Mouse (Mus musculus): ENCODE data around the gene Cpxm2.

The Cpxm2 gene

GRCm38 (mm10) chr7:132145227-132145800, 9.2 kb downstream of the Cpxm2 start:
- DNase-seq (ENCODE audit: low read depth, low spot score): no peak

GRCm38 (mm10) chr7:132128687-132129086, 25.9 kb downstream of the Cpxm2 start:
- no peak for DNase-seq (ENCODE audit: low read depth, low spot score)

- no peak for DNase-seq (ENCODE audit: low read depth, low spot score)
These were observed 29.6 kb downstream of the Cpxm2 start for GRCm38 (mm10) chr7:132124948-132125347.

- DNase-seq (ENCODE audit: low read depth, low spot score): no peak
These were observed 31.3 kb downstream of the Cpxm2 start for GRCm38 (mm10) chr7:132123211-132123610.

GRCm38 (mm10) chr7:132119817-132120216, 34.7 kb downstream of the Cpxm2 start:
- DNase-seq (ENCODE audit: low read depth, low spot score): no peak

- no peak for DNase-seq (ENCODE audit: low read depth, low spot score)
These were observed 42.8 kb downstream of the Cpxm2 start for GRCm38 (mm10) chr7:132111770-132112169.

GRCm38 (mm10) chr7:132110308-132110707, 44.2 kb downstream of the Cpxm2 start:
- no peak for DNase-seq (ENCODE audit: low read depth, low spot score)

- DNase-seq (ENCODE audit: low read depth, low spot score): no peak
These were observed 47.6 kb downstream of the Cpxm2 start for GRCm38 (mm10) chr7:132106891-132107290.

- DNase-seq (ENCODE audit: low read depth, low spot score): no peak
These were observed 49.2 kb downstream of the Cpxm2 start for GRCm38 (mm10) chr7:132105326-132105725.

GRCm38 (mm10) chr7:132098441-132098840, 56.1 kb downstream of the Cpxm2 start:
- no peak for DNase-seq (ENCODE audit: low read depth, low spot score)

- DNase-seq (ENCODE audit: low read depth, low spot score): no peak
These were observed 59.9 kb downstream of the Cpxm2 start for GRCm38 (mm10) chr7:132094666-132095065.

- DNase-seq (ENCODE audit: low read depth, low spot score): no peak
These were observed 63.0 kb downstream of the Cpxm2 start for GRCm38 (mm10) chr7:132091551-132091950.

GRCm38 (mm10) chr7:132088606-132089005, 65.9 kb downstream of the Cpxm2 start:
- no peak for DNase-seq (ENCODE audit: low read depth, low spot score)

- no peak for DNase-seq (ENCODE audit: low read depth, low spot score)
These were observed 66.4 kb downstream of the Cpxm2 start for GRCm38 (mm10) chr7:132088181-132088580.

GRCm38 (mm10) chr7:132075825-132076224, 78.7 kb downstream of the Cpxm2 start:
- no peak for DNase-seq (ENCODE audit: low read depth, low spot score)

GRCm38 (mm10) chr7:132074503-132074902, 80.0 kb downstream of the Cpxm2 start:
- DNase-seq (ENCODE audit: low read depth, low spot score): no peak

GRCm38 (mm10) chr7:132070877-132071625, 83.5 kb downstream of the Cpxm2 start:
- no peak for DNase-seq (ENCODE audit: low read depth, low spot score)

- no peak for DNase-seq (ENCODE audit: low read depth, low spot score)
These were observed 86.6 kb downstream of the Cpxm2 start for GRCm38 (mm10) chr7:132067951-132068350.

- no peak for DNase-seq (ENCODE audit: low read depth, low spot score)
These were observed 87.0 kb downstream of the Cpxm2 start for GRCm38 (mm10) chr7:132067511-132067910.

- no peak for DNase-seq (ENCODE audit: low read depth, low spot score)
These were observed 94.4 kb downstream of the Cpxm2 start for GRCm38 (mm10) chr7:132060116-132060515.

- DNase-seq (ENCODE audit: low read depth, low spot score): no peak
These were observed 98.0 kb downstream of the Cpxm2 start for GRCm38 (mm10) chr7:132056565-132056964.

- no peak for DNase-seq (ENCODE audit: low read depth, low spot score)
These were observed 107.9 kb downstream of the Cpxm2 start for GRCm38 (mm10) chr7:132046662-132047061.

- no peak for DNase-seq (ENCODE audit: low read depth, low spot score)
These were observed 122.5 kb downstream of the Cpxm2 start for GRCm38 (mm10) chr7:132031940-132032531.
